Mouse (Mus musculus): Measurements from ENCODE around the gene Pfkfb4. TPM values are rescaled to one million over a fixed set of nuclear protein-coding genes. Genes with fewer than 3 reads are reported as not detected.

The Pfkfb4 gene
- 1 to 10 TPM; 3.4 TPM for total RNA-seq (2021)

- DNase-seq = peak; percentile 95
These were observed at the start of gene Pfkfb4 for GRCm38 (mm10) chr9:108991428-108992084. TSS of gene Pfkfb4 (plus strand) at chr9:108991778.

- DNase-seq = no peak
These were observed 46.5 kb upstream of the Pfkfb4 start for GRCm38 (mm10) chr9:108945111-108945510.

DNA sequence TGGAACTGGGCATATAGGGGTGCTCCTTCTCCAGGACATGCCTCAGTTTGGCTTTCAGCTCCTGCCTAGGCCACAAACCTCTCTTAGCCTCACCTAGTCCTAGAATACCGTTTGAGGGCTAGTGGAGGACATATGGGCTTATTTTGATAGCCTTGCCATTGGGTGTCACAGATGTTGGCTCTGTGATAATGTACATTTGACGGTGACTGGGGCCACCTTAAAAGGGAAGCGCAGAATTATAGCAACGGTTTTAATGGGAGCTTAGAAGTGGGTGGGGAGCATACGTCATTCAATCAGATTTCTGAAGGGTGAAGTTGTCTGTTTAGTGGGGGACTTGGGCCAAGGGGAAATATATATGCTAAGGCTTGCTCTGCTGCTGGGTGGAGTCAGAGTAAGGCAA, 46.0 kb upstream of the Pfkfb4 start:
- no peak for DNase-seq

- DNase-seq = peak; percentile 73
These were observed 42.2 kb upstream of the Pfkfb4 start for GRCm38 (mm10) chr9:108949231-108949966.

GRCm38 (mm10) chr9:108949967-108950728, 41.4 kb upstream of the Pfkfb4 start:
- DNase-seq = peak; percentile 48

GRCm38 (mm10) chr9:108953081-108953636, 38.4 kb upstream of the Pfkfb4 start, which contains the start of gene Col7a1:
TSS of gene Col7a1 (plus strand) at chr9:108953586.
- DNase-seq = no peak

DNA sequence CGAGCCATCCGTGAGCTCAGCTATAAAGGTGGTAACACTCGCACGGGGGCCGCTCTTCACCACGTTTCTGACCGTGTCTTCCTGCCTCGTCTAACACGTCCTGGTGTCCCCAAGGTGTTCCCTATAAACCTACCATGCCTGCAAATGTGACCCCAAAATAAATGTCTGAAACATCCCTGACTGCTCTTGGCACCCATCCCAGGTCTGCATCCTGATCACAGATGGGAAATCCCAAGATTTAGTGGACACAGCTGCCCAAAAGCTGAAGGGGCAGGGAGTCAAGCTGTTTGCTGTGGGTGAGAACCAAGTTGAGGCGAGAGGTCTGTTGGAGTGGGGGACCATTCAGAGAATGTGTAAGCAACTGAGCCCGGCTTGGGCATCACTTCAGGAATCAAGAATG, 36.3 kb upstream of the Pfkfb4 start:
- no peak for DNase-seq

DNA sequence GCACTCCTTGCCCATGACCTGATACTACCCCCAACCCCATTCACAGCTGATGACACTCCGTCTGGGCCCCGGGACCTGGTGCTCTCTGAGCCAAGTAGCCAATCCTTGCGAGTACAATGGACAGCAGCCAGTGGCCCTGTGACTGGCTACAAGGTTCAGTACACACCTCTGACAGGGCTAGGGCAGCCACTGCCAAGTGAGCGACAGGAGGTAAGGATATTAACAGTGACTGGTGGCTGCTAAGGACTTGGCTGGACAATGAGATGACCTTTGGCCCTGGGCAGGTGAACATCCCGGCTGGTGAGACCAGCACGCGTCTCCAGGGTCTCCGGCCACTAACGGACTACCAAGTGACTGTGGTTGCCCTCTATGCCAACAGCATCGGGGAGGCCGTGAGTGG, 35.7 kb upstream of the Pfkfb4 start:
- no peak for DNase-seq

DNA sequence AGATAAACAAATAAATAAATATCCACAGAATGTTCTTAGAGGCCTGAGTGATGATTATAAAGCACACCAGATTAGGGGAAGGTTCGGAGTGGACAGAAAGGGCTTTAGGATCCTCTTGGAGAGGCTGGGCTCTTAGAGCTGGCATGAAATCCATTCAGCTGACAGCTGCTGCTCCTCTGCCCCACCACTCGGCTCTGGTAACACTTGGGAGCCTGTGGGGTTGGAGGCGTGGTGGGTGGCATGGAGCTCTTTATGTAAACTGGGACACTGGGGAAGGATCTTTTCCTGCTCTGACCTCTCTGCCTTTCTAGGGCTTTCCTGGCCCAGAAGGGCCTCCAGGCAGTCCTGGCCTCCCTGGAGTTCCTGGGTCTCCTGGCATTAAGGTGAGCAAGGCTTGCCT, 28.0 kb upstream of the Pfkfb4 start:
- no peak for DNase-seq

GRCm38 (mm10) chr9:108964338-108964737, 27.2 kb upstream of the Pfkfb4 start:
- no peak for DNase-seq

- DNase-seq = peak; percentile 39
These were observed 21.0 kb upstream of the Pfkfb4 start for GRCm38 (mm10) chr9:108970623-108971022.

DNA sequence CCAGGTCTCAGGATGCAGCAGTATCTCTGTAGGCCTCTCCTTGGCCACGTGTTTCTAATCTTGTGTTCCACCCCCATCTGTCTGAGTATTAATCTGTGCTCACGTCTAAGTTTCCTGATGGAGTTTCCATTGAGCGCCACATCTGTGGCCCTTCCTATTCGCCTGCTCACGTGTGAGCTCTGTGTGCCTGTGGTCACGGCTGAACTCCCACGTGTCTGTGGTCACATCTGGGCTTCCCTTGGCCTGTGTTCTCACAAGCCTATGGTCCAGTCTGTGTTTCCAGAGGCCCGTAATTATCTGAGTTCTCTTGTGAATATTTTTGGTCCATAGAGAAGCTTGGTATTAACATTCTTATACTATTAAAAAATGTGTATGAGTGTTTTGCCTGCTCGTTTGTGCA, 15.1 kb upstream of the Pfkfb4 start:
- DNase-seq = no peak

DNA sequence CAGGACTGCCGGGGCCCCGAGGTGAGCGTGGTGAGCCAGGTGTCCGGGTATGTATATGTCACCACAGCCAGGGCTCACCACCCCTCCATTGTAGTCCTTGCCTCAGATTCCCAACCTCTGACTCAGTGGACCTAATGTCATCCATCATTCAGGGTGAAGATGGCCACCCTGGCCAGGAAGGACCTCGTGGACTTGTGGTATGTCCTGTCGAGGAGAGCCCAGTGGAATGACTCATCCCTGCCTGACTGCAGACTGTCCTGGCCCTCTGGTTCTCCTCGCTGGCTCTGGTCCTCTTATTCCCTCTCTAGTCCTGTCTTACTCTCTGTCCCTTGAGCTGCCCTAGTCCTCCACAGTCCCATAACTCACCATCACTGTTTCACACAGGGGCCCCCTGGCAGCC, 13.6 kb upstream of the Pfkfb4 start:
- DNase-seq = no peak

- no peak for DNase-seq
These were observed 9.1 kb upstream of the Pfkfb4 start for GRCm38 (mm10) chr9:108982498-108982897.

- no peak for DNase-seq
These were observed 8.4 kb upstream of the Pfkfb4 start for GRCm38 (mm10) chr9:108983209-108983608.

- no peak for DNase-seq
These were observed 5.9 kb upstream of the Pfkfb4 start, which contains the start of gene Ucn2 for GRCm38 (mm10) chr9:108985710-108986109. TSS of gene Ucn2 (plus strand) at chr9:108986010.

DNA sequence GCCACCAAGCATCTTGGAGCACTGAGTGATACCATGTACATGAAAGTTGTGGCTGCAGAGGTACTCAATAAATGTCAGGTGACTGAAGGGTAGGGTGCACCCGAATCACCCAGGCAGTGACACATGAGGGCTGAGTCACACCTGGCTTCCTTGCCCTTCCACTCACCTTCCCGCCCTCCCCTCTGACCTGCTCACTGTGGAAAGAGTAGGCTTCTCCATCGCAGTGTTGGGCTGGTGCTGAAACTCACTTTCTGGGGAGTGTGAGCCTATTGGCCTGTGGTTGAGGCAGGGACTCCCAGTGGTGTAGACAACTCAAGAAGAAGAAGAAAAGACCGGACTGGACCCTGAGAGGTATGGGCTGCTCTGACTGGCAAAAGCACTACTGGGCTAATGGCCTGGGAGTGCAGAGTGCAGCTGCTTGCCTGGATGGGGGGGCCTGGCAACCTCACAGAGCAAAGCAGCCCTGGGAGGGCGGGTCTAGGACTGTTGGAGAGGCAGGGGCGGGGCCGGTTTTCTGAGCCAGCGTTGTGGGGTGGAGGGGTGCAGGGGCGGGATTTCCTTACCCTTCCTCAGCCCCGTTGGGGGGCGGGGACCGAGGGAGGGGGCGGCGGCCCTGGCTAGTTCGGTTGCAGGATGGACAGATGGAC, 3.8 kb upstream of the Pfkfb4 start:
- peak; percentile 65 for DNase-seq

GRCm38 (mm10) chr9:108989802-108990461, 1.6 kb upstream of the Pfkfb4 start:
- DNase-seq = peak; percentile 40

DNA sequence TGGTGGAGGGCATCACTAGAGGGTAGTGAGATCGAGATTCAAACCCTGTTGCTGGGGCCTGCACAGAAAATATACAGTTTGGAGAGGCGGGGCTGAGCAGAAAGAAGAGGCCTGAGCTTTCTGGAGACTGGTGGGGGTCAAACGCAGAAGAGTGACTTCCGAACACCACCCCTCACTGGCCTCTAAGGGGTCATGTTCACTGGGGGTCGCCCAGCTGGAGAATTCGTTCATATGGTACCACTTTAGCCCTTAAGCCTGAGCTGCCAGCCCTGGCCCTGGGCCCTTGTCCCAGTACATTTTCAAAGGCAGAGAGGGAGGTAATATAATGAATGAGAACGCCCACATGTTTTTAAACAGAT, 1.1 kb upstream of the Pfkfb4 start:
- no peak for DNase-seq

- no peak for DNase-seq
These were observed 499 bp downstream of the Pfkfb4 start for GRCm38 (mm10) chr9:108992085-108992469.

DNA sequence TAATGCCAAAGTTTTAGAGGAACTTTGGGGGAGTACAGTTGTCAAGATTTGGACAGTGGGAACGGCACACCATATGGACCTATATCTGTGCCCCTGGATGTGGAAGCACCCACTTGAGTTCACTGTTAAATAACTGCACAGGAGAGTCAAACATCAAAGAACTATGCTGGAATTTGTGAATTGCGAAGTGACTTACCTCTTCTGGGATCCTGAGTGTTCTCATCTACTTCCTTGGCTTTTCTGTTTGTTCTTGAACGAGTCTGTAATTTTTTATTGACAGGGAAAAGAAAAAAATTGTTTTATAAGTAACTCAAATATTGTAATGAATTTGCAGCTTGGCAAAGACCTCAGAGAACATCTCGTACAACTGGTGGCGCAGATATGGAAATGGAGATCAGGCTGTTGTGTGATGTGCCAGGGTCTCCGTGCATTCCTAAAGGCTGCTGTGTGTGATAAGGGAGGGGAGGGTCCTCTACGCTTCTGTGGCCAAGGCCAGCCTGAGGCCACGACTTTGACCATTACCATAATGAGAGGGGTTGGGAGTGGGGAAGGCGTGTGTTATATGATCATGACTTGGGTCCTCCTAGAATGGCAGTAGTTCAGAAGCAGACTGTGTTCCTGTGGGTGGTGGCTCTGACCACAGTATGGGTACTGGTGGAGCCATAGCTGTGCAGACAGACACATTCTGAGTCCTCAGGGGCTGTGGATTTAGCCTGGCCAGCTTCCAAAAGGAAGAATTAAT, 1.2 kb downstream of the Pfkfb4 start:
- DNase-seq = no peak

All from heart, postnatal 4 days (tissue).